Mouse (Mus musculus) neural tube, embryonic 11.5 days (tissue): ENCODE measurements around the gene P2rx3. TPM values are rescaled to one million over a fixed set of nuclear protein-coding genes. Genes with fewer than 3 reads are reported as not detected.
A peak's percentile ranks its signal among the peaks of the same experiment; 100 is the strongest.

Experiments used
- ATAC-seq: fragments of 200-750 bp; cut with Nextera tagmentation; 2 replicates; pipeline ENCODE4 v1.8.0; 2017; ENCODE audit warnings: moderate number of reproducible peaks, mild to moderate bottlenecking, moderate TSS enrichment, moderate library complexity; ENCODE audit not compliant: insufficient read depth, low FRiP score, low TSS enrichment
- DNase-seq: peaks from one replicate; pipeline ENCODE4 v3.0.0-alpha.2; 2015; ENCODE audit warnings: low spot score
- H3K27ac ChIP-seq: fragments of 300-500 bp; sonication (generic); 2 replicates; pipeline ENCODE4 v1.5.1; 2014; ENCODE audit warnings: low read depth, mild to moderate bottlenecking, low read length
- H3K27me3 ChIP-seq: fragments of 300-500 bp; sonication (generic); 2 replicates; pipeline ENCODE4 v1.6.1; 2014; ENCODE audit warnings: mild to moderate bottlenecking, low read length, mixed read lengths; ENCODE audit not compliant: control insufficient read depth, insufficient read depth
- H3K36me3 ChIP-seq: fragments of 300-500 bp; sonication (generic); 2 replicates; pipeline ENCODE4 v1.6.1; 2014; ENCODE audit warnings: mild to moderate bottlenecking, low read length, moderate library complexity, mixed read lengths; ENCODE audit not compliant: control insufficient read depth, insufficient read depth
- H3K4me1 ChIP-seq: fragments of 300-500 bp; sonication (generic); 2 replicates; pipeline ENCODE4 v1.6.1; 2014; ENCODE audit warnings: low read length, mixed read lengths; ENCODE audit not compliant: control insufficient read depth, insufficient read depth
- H3K4me2 ChIP-seq: fragments of 300-500 bp; sonication (generic); 2 replicates; pipeline ENCODE4 v1.6.1; 2014; ENCODE audit warnings: low read depth, mild to moderate bottlenecking, moderate library complexity
- H3K4me3 ChIP-seq: fragments of 300-500 bp; sonication (generic); 2 replicates; pipeline ENCODE4 v1.5.1; 2014; ENCODE audit warnings: low read depth, low read length
- H3K9ac ChIP-seq: fragments of 300-500 bp; sonication (generic); 2 replicates; pipeline ENCODE4 v1.6.1; 2014; ENCODE audit warnings: mild to moderate bottlenecking, low read length
- H3K9me3 ChIP-seq: fragments of 300-500 bp; sonication (generic); 2 replicates; pipeline ENCODE4 v1.6.1; 2016; ENCODE audit warnings: low read length; ENCODE audit not compliant: control insufficient read depth
- WGBS: fragments of 180-500 bp; shearing (Covaris S2); extraction: QIAGEN DNeasy Blood & Tissue Kit; methylation state at CpG from one replicate; pipeline ENCODE4 v1.1.7; 2014; 5-methylcytosine and 5-hydroxymethylcytosine counted together
- polyA plus RNA-seq: library from polyadenylated mRNA; unstranded; fragments of >200 nt; fragmentation: Nextera tagmentation; extraction: Ambion mirVana; gene quantifications from 2 replicates; pipeline ENCODE4 v1.2.1, GENCODE M21; 2014

The P2rx3 gene
- polyA plus RNA-seq, 1 experiment from 2014 or later = 15.7 TPM

GRCm38 (mm10) chr2:84958588-84959264 lies 78.5 kb downstream of the P2rx3 start:
- 88% methylated on average over 11 of the region's 11 CpGs for WGBS
- Histone ChIP-seq H3K27me3 (no peaks in the 10 kb centered on the region), H3K9ac (no peak overlapping the region), H3K4me1 (no peaks in the 10 kb centered on the region), H3K27ac (no peak overlapping the region), H3K9me3 (no peaks in the 10 kb centered on the region), H3K4me3 (no peak overlapping the region), H3K4me2 (no peak overlapping the region), H3K36me3 (no peaks in the 10 kb centered on the region)
- no peak for ATAC-seq
- no peak for DNase-seq

- H3K27me3 ChIP-seq = no peaks in the 10 kb centered on the region
- no peak overlapping the region for H3K4me2 ChIP-seq
- no peaks in the 10 kb centered on the region for H3K9me3 ChIP-seq
- H3K4me3 ChIP-seq = no peak overlapping the region
- H3K36me3 ChIP-seq = no peaks in the 10 kb centered on the region
- no peak overlapping the region for H3K9ac ChIP-seq
- H3K4me1 ChIP-seq = no peaks in the 10 kb centered on the region
- DNase-seq (peak; percentile 61), ATAC-seq (peak; percentile 65)
- 61% methylated on average over 5 of the region's 5 CpGs for WGBS
- H3K27ac ChIP-seq = no peak overlapping the region
Observed at GRCm38 (mm10) chr2:84956274-84956673, 81.0 kb downstream of the P2rx3 start.

GRCm38 (mm10) chr2:84955435-84955834 lies 81.8 kb downstream of the P2rx3 start:
- ATAC-seq (no peak), DNase-seq (no peak)
- 88% methylated on average over 9 of the region's 9 CpGs for WGBS
- no peak overlapping the region for H3K9ac ChIP-seq
- no peaks in the 10 kb centered on the region for H3K36me3 ChIP-seq
- H3K4me2 ChIP-seq = no peak overlapping the region
- H3K4me3 ChIP-seq = no peak overlapping the region
- no peaks in the 10 kb centered on the region for H3K9me3 ChIP-seq
- H3K27ac ChIP-seq = no peak overlapping the region
- H3K4me1 ChIP-seq = no peaks in the 10 kb centered on the region
- no peaks in the 10 kb centered on the region for H3K27me3 ChIP-seq

DNA sequence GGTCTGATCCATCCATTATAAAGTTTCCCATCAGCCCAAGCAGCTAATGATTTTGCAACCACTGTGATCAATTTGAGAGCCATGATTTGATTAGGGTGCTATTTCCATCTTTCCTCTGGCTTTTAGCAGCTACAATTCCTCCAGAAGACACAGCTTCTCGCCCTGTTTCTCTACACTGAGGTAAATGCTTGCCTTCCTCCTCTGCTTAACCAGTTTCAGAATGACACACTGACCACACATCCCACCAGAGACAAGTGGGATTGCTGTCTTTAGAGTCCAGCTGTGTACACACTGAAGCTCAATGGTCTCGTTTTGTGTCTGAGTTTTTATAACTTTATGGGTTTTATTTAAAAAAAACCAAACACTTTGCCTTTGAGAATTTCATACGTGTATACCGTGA lies 84.6 kb downstream of the P2rx3 start:
- Histone ChIP-seq H3K9me3 (no peaks in the 10 kb centered on the region), H3K9ac (no peak overlapping the region), H3K4me2 (no peak overlapping the region), H3K36me3 (no peaks in the 10 kb centered on the region), H3K4me3 (no peak overlapping the region), H3K4me1 (no peaks in the 10 kb centered on the region), H3K27me3 (no peaks in the 10 kb centered on the region), H3K27ac (no peak overlapping the region)
- WGBS = 84% methylated on average over 4 of the region's 4 CpGs
- no peak for ATAC-seq
- DNase-seq = no peak

- ATAC-seq (no peak), DNase-seq (no peak)
- Histone ChIP-seq H3K36me3 (no peaks in the 10 kb centered on the region), H3K4me3 (no peak overlapping the region), H3K4me1 (no peaks in the 10 kb centered on the region), H3K9me3 (no peaks in the 10 kb centered on the region), H3K27me3 (no peaks in the 10 kb centered on the region), H3K9ac (no peak overlapping the region), H3K27ac (no peak overlapping the region), H3K4me2 (no peak overlapping the region)
- WGBS = 87% methylated on average over 1 of the region's 1 CpGs
Observed at GRCm38 (mm10) chr2:84952251-84952650, 85.0 kb downstream of the P2rx3 start.

DNA sequence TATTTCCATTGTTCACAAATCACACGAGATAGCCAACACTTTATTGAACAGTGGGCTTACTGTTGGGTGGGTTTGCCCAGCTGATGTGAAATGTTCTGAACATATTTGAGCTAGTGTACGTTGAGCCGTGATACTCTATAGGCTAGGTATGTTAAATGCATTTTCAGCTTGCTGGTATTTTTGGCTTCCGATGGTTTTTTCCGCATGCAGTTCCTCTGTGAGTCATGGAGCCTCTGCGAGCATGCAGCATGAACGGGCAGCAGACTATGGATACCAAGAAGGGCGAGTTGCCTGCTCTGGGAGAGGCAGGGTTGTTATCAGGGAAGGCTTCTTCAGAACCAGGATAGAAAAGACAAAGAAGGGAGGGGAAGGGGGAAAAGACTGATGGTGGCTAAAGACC lies 86.2 kb downstream of the P2rx3 start:
- H3K4me2 ChIP-seq = no peak overlapping the region
- ATAC-seq (no peak), DNase-seq (no peak)
- H3K27ac ChIP-seq = no peak overlapping the region
- H3K9me3 ChIP-seq = no peaks in the 10 kb centered on the region
- no peaks in the 10 kb centered on the region for H3K36me3 ChIP-seq
- WGBS = 93% methylated on average over 8 of the region's 8 CpGs
- H3K4me1 ChIP-seq = no peaks in the 10 kb centered on the region
- H3K4me3 ChIP-seq = no peak overlapping the region
- no peak overlapping the region for H3K9ac ChIP-seq
- H3K27me3 ChIP-seq = no peaks in the 10 kb centered on the region

- DNase-seq = no peak
- no peaks in the 10 kb centered on the region for H3K36me3 ChIP-seq
- no peak for ATAC-seq
- H3K27ac ChIP-seq = no peak overlapping the region
- H3K9ac ChIP-seq = no peak overlapping the region
- WGBS = 85% methylated on average over 2 of the region's 2 CpGs
- H3K27me3 ChIP-seq = no peaks in the 10 kb centered on the region
- no peaks in the 10 kb centered on the region for H3K9me3 ChIP-seq
- H3K4me3 ChIP-seq = no peak overlapping the region
- H3K4me2 ChIP-seq = no peak overlapping the region
- H3K4me1 ChIP-seq = no peaks in the 10 kb centered on the region
Observed at GRCm38 (mm10) chr2:84948721-84949120, 88.5 kb downstream of the P2rx3 start.

Other genes with a start within 250 kb of the P2rx3 start
- gene Ube2l6, start 238.6 kb downstream of the P2rx3 start, polyA plus RNA-seq = 32.8 and 34.9 TPM in 2 replicates
- 0.29 TPM in 1 of 2 replicates, not detected in the other for gene Smtnl1, start 214.8 kb downstream of the P2rx3 start, polyA plus RNA-seq
- gene Timm10, start 210.5 kb downstream of the P2rx3 start, polyA plus RNA-seq = 53.3 and 56.6 TPM in 2 replicates
- gene Slc43a1, start 198.6 kb downstream of the P2rx3 start, polyA plus RNA-seq = 17.8 and 19.1 TPM in 2 replicates
- gene Rtn4rl2, start 150.8 kb downstream of the P2rx3 start, polyA plus RNA-seq = 7.2 TPM in 2 replicates
- 23.1 and 25.4 TPM in 2 replicates for gene Slc43a3, start 100.9 kb downstream of the P2rx3 start, polyA plus RNA-seq
- 0.41 TPM in 1 of 2 replicates, not detected in the other for gene Prg2, start 57.0 kb downstream of the P2rx3 start, polyA plus RNA-seq
- gene Prg3, start 49.2 kb downstream of the P2rx3 start, polyA plus RNA-seq = not detected in 2 replicates
- 346 and 359 TPM in 2 replicates for gene Ssrp1, start 228 bp downstream of the P2rx3 start, polyA plus RNA-seq
- 5.8 and 7.9 TPM in 2 replicates for gene Tnks1bp1, start 10.6 kb upstream of the P2rx3 start, polyA plus RNA-seq
- 35.2 and 37.1 TPM in 2 replicates for gene Aplnr, start 98.8 kb upstream of the P2rx3 start, polyA plus RNA-seq
- 1.1 and 1.2 TPM in 2 replicates for gene Lrrc55, start 159.7 kb upstream of the P2rx3 start, polyA plus RNA-seq